Mouse (Mus musculus) midbrain, embryonic 14.5 days (tissue): ENCODE measurements at regions not wholly inside any gene's neighbourhood (a gene's known extent, or its start where the extent isn't known, plus 50 kb on each side); places are given as distances from the start of the nearest gene placed in this dataset.

ENCODE experiments used
- ATAC-seq: fragments of 200-750 bp; cut with Nextera tagmentation; 2 replicates; pipeline ENCODE4 v1.8.0; 2017; ENCODE audit warnings: moderate number of reproducible peaks, moderate library complexity; ENCODE audit not compliant: low FRiP score, low TSS enrichment
- DNase-seq: peaks from one replicate; pipeline ENCODE4 v3.0.0-alpha.2; 2015
- H3K27ac ChIP-seq: fragments of 300-500 bp; sonication (generic); replicated peaks from 2 replicates; pipeline ENCODE4 v1.5.1; 2014; ENCODE audit warnings: mild to moderate bottlenecking, low read depth, low read length, moderate library complexity
- H3K27me3 ChIP-seq: fragments of 300-500 bp; sonication (generic); 2 replicates; pipeline ENCODE4 v1.6.1; 2014; ENCODE audit warnings: low read length, control low read depth, mixed read lengths; ENCODE audit not compliant: control insufficient read depth, insufficient read depth
- H3K36me3 ChIP-seq: fragments of 300-500 bp; sonication (generic); 2 replicates; pipeline ENCODE4 v1.6.1; 2014; ENCODE audit warnings: low read length, control low read depth; ENCODE audit not compliant: control insufficient read depth, insufficient read depth
- H3K4me1 ChIP-seq: fragments of 300-500 bp; sonication (generic); 2 replicates; pipeline ENCODE4 v1.6.1; 2014; ENCODE audit warnings: mild to moderate bottlenecking, antibody characterized with exemption, low read length, control low read depth; ENCODE audit not compliant: control insufficient read depth, insufficient read depth
- H3K4me2 ChIP-seq: fragments of 300-500 bp; sonication (generic); 2 replicates; pipeline ENCODE4 v1.6.1; 2014; ENCODE audit warnings: mild to moderate bottlenecking, low read length, moderate library complexity
- H3K4me3 ChIP-seq: fragments of 300-500 bp; sonication (generic); replicated peaks from 2 replicates; pipeline ENCODE4 v1.5.1; 2014; ENCODE audit warnings: low read depth, low read length
- H3K9ac ChIP-seq: fragments of 300-500 bp; sonication (generic); replicated peaks from 2 replicates; pipeline ENCODE4 v1.6.1; 2014; ENCODE audit warnings: mild to moderate bottlenecking, low read length, moderate library complexity
- H3K9me3 ChIP-seq: fragments of 300-500 bp; sonication (generic); 2 replicates; pipeline ENCODE4 v1.6.1; 2016; ENCODE audit warnings: low read length, control low read depth, mixed read lengths; ENCODE audit not compliant: control insufficient read depth
- WGBS: fragments of 180-500 bp; shearing (Covaris S2); extraction: QIAGEN DNeasy Blood & Tissue Kit; methylation state at CpG from one replicate; pipeline ENCODE4 v1.1.7; 2014; 5-methylcytosine and 5-hydroxymethylcytosine counted together

GRCm38 (mm10) chr9:63087195-63087594, 61.6 kb downstream of the Skor1 start:
- ATAC-seq = no peak

GRCm38 (mm10) chr9:63086671-63087070, 62.1 kb downstream of the Skor1 start:
- Histone ChIP-seq H3K9ac (no peak overlapping the region), H3K4me3 (no peak overlapping the region), H3K27me3 (no peaks in the 10 kb centered on the region), H3K4me1 (peaks cover 14% of the 10 kb centered on the region), H3K9me3 (no peaks in the 10 kb centered on the region), H3K4me2 (no peak overlapping the region), H3K36me3 (no peaks in the 10 kb centered on the region), H3K27ac (no peak overlapping the region)
- WGBS = 46% methylated on average over 1 of the region's 1 CpGs
- ATAC-seq = no peak
- DNase-seq = no peak

More at GRCm38 (mm10) chr9:63087195-63087594, 61.6 kb downstream of the Skor1 start:
- no peak overlapping the region for H3K9ac ChIP-seq
- peaks cover 20% of the 10 kb centered on the region for H3K4me1 ChIP-seq
- H3K27me3 ChIP-seq = no peaks in the 10 kb centered on the region
- DNase-seq = no peak
- WGBS = 80% methylated on average over 4 of the region's 4 CpGs
- H3K36me3 ChIP-seq = no peaks in the 10 kb centered on the region
- no peak overlapping the region for H3K4me2 ChIP-seq
- H3K9me3 ChIP-seq = no peaks in the 10 kb centered on the region
- H3K27ac ChIP-seq = no peak overlapping the region
- no peak overlapping the region for H3K4me3 ChIP-seq

GRCm38 (mm10) chr9:63082830-63083229, 65.9 kb downstream of the Skor1 start:
- 90% methylated on average over 7 of the region's 7 CpGs for WGBS
- Histone ChIP-seq H3K4me2 (no peak overlapping the region), H3K4me1 (no peaks in the 10 kb centered on the region), H3K9me3 (no peaks in the 10 kb centered on the region), H3K9ac (no peak overlapping the region), H3K36me3 (no peaks in the 10 kb centered on the region), H3K27me3 (no peaks in the 10 kb centered on the region), H3K27ac (no peak overlapping the region), H3K4me3 (no peak overlapping the region)
- ATAC-seq (no peak), DNase-seq (no peak)

GRCm38 (mm10) chr9:63082311-63082710, 66.5 kb downstream of the Skor1 start:
- no peaks in the 10 kb centered on the region for H3K36me3 ChIP-seq
- no peak overlapping the region for H3K27ac ChIP-seq
- no peaks in the 10 kb centered on the region for H3K9me3 ChIP-seq
- no peak overlapping the region for H3K4me3 ChIP-seq
- no peak for ATAC-seq
- no peaks in the 10 kb centered on the region for H3K4me1 ChIP-seq
- no peak overlapping the region for H3K9ac ChIP-seq
- no peak overlapping the region for H3K4me2 ChIP-seq
- no peak for DNase-seq
- 93% methylated on average over 3 of the region's 3 CpGs for WGBS
- H3K27me3 ChIP-seq = no peaks in the 10 kb centered on the region

- no peak overlapping the region for H3K9ac ChIP-seq
- peaks cover 2% of the 10 kb centered on the region for H3K4me1 ChIP-seq
- H3K27me3 ChIP-seq = no peaks in the 10 kb centered on the region
- H3K36me3 ChIP-seq = no peaks in the 10 kb centered on the region
- 86% methylated on average over 5 of the region's 5 CpGs for WGBS
- ATAC-seq = no peak
- no peak overlapping the region for H3K27ac ChIP-seq
- no peaks in the 10 kb centered on the region for H3K9me3 ChIP-seq
- no peak overlapping the region for H3K4me2 ChIP-seq
- no peak for DNase-seq
- no peak overlapping the region for H3K4me3 ChIP-seq
Measured at GRCm38 (mm10) chr9:63080406-63080805, 68.4 kb downstream of the Skor1 start.

GRCm38 (mm10) chr9:63075252-63075651, 73.5 kb downstream of the Skor1 start:
- H3K4me2 ChIP-seq = no peak overlapping the region
- no peak overlapping the region for H3K9ac ChIP-seq
- H3K4me1 ChIP-seq = peaks cover 16% of the 10 kb centered on the region
- ATAC-seq (no peak), DNase-seq (peak; percentile 42)
- H3K9me3 ChIP-seq = no peaks in the 10 kb centered on the region
- WGBS = 7% methylated on average over 5 of the region's 5 CpGs
- H3K4me3 ChIP-seq = no peak overlapping the region
- no peaks in the 10 kb centered on the region for H3K27me3 ChIP-seq
- H3K36me3 ChIP-seq = no peaks in the 10 kb centered on the region
- no peak overlapping the region for H3K27ac ChIP-seq

GRCm38 (mm10) chr9:63074803-63075202, 74.0 kb downstream of the Skor1 start:
- H3K4me3 ChIP-seq = no peak overlapping the region
- no peaks in the 10 kb centered on the region for H3K27me3 ChIP-seq
- H3K9ac ChIP-seq = no peak overlapping the region
- H3K36me3 ChIP-seq = no peaks in the 10 kb centered on the region
- H3K27ac ChIP-seq = 0 out of 2 replicates have a peak overlapping the region, but pooled peaks have one; percentile 15
- no peak overlapping the region for H3K4me2 ChIP-seq
- H3K9me3 ChIP-seq = no peaks in the 10 kb centered on the region
- 36% methylated on average over 7 of the region's 7 CpGs for WGBS
- H3K4me1 ChIP-seq = peaks cover 16% of the 10 kb centered on the region
- DNase-seq (no peak), ATAC-seq (no peak)

- no peaks in the 10 kb centered on the region for H3K27me3 ChIP-seq
- ATAC-seq (no peak), DNase-seq (peak; percentile 33)
- H3K27ac ChIP-seq = no peak overlapping the region
- H3K4me3 ChIP-seq = no peak overlapping the region
- no peak overlapping the region for H3K4me2 ChIP-seq
- peaks cover 16% of the 10 kb centered on the region for H3K4me1 ChIP-seq
- no peak overlapping the region for H3K9ac ChIP-seq
- no peaks in the 10 kb centered on the region for H3K36me3 ChIP-seq
- 18% methylated on average over 10 of the region's 10 CpGs for WGBS
- H3K9me3 ChIP-seq = no peaks in the 10 kb centered on the region
Measured at GRCm38 (mm10) chr9:63074023-63074750, 74.6 kb downstream of the Skor1 start.

GRCm38 (mm10) chr9:63071032-63071431, 77.7 kb downstream of the Skor1 start:
- DNase-seq (no peak), ATAC-seq (no peak)
- H3K36me3 ChIP-seq = no peaks in the 10 kb centered on the region
- no peaks in the 10 kb centered on the region for H3K27me3 ChIP-seq
- 63% methylated on average over 6 of the region's 6 CpGs for WGBS
- H3K27ac ChIP-seq = no peak overlapping the region
- H3K9me3 ChIP-seq = no peaks in the 10 kb centered on the region
- H3K9ac ChIP-seq = no peak overlapping the region
- H3K4me1 ChIP-seq = peaks cover 16% of the 10 kb centered on the region
- no peak overlapping the region for H3K4me2 ChIP-seq
- H3K4me3 ChIP-seq = no peak overlapping the region
